Mouse (Mus musculus) cerebellum, adult 8-10 months (tissue): ENCODE measurements around the gene Defb5.
"Not testable (repeated sequence)": the region's sequence is repeated elsewhere in the genome, so short reads cannot be mapped to it uniquely, and the experiment has no call there.

Source experiments
- DNase-seq: peaks from one replicate; pipeline ENCODE4 v3.0.0; 2022

The Defb5 gene

DNA sequence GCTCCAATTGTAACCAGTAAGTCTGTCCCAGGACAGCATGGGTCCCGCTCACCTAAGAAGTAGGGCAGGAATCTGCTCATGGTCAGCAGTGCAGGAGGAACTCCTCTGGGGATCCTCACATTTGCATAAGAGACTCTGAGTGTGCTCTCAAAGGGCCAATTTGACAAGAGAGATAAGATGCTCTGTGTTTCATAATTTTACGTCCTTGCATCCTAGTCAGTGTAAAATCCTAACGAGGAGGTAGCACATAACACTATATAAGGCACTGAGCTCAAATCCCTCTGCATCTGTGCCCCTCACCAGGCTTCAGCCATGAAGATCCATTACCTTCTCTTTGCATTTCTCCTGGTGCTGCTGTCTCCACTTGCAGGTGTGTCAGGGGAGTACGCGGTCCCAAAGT, at the start of gene Defb5:
TSS of gene Defb5 (plus strand) at position 301 of the 400 bp plus-strand sequence.
- DNase-seq, result no peak

DNA sequence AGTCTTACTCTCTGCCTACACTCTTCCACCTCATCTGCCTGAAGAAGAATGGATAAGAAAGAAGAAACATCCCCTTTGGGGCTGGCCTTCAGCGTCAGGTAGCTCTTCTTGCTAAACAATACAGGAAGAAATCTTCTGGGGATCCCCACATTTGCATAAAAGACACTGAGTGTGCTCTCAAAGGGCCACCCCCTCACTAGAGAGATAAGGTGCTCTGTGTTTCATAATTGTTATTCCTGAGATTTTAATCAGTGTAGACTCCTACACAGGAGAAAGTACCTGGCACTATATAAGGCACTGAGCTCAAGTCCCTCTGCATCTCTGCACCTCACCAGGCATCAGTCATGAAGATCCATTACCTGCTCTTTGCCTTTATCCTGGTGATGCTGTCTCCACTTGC, 22.2 kb upstream of the Defb5 start, which contains the start of gene Defb6:
TSS of gene Defb6 (plus strand) at position 318 of the 400 bp plus-strand sequence.
- DNase-seq, result no peak

DNA sequence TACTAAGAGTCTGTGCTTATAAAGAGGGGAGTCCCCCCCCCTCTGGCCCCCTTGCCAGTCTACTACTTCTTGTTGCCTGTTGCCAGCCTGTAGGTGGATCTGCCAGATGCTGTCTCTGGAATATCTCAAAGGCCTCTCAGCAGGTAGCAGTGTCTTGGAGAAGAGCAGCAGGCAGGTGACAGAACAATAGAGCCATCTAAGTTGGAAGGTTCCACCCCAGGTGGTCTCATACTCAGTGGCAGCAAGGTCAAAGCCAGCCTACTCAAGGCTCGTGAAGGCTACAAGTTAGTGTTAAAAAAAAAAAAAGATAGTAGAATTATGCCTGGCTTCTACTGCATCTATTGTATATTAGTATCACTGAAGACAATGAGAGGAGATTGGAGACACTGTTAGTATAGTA, 9.3 kb upstream of the Defb5 start:
- no peak for DNase-seq

DNA sequence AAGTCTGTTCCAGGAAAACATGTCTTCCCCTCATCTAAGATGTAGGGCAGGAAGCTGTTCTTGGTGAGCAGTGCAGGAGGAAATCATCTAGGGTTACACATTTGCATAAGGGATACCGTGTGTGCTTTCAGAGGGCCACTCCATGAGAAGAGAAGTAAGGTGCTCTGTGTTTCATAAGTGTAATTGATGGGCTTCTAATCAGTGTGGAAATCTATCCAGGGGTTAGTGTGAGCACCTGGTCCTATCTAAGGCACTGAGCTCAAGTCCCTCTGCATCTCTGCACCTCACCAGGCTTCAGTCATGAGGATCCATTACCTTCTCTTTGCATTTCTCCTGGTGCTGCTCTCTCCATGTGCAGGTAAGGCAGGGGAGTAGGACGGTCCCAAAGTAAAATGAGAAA, 7.8 kb upstream of the Defb5 start, which contains the start of gene Defb46:
TSS of gene Defb46 (plus strand) at position 301 of the 400 bp plus-strand sequence.
- no peak for DNase-seq

DNA sequence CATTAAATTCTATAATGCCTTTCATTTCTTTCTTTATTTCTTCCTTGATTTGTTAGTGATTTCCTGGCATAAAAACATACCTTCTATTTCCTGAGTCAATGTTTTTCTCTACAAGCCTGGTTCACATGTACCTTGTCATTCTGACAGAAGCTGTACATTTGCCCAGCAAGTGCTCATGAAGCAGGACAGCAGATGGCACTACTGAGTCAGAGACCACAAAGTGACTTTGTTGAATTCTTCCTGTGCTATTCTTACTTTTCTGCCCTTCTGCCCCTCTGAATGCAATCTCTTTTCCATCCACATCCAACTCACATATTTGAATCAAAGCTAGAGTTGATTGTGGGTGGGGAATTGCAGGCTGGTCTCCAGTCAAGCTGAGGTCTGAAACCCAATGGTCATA, 10.8 kb downstream of the Defb5 start:
- no peak for DNase-seq

DNA sequence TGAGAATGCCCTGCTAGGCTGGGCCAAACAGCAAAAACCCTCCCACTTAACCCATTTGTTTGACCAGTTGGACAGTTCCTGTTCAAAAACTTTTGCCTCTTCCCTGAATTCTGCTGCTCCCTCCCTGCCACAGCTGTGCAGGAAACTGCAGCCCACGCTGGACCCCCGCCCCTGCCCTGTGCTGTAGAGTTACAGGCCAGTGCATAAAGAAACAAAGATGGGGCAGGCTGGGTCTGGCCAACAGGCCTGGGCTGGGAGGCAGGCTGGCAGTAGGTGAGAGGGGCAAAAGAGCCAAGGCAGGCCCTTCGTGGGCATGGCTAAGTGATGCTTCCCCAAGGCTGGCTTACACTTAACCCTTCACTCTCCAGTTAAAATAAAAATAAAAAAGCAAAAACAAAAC, 12.3 kb downstream of the Defb5 start:
- DNase-seq, result no peak

DNA sequence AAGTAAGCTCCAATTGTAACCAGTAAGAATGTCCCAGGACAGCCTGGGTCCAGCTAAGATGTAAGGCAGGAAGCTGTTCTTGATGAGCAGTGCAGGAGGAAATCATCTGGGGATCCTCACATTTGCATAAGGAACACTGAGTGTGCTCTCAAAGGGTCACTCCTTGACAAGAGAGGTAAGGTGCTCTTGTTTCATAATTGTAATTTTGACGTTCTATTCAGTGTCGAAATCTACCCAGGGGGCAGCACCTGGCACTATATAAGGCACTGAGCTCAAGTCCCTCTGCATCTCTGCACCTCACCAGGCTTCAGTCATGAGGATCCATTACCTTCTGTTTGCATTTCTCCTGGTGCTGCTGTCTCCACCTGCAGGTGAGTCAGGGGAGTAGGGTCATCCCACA, 45.7 kb downstream of the Defb5 start, which contains the start of gene Defb3:
TSS of gene Defb3 (plus strand) at position 301 of the 400 bp plus-strand sequence.
- DNase-seq, result not testable (repeated sequence)

DNA sequence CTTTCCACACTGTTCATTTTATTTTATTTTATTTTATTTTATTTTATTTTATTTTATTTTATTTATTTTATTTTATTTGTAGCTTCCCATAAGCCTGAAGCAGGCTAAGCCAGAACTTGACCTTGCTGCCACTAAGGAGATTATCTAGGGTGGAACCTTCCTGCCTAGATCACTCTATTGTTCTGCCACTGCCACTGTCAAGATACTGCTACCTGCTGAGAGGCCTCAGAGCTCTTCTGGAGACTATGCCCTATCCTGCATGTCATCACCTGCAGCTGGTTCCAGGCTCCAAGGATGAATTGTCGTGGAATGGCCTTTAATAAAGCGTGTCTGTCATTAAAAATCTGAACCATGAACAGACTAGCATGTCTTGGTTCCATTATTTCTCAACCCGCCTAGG, 51.0 kb downstream of the Defb5 start:
- DNase-seq, result not testable (repeated sequence)
